Mouse (Mus musculus): ENCODE data around the gene Hras. TPM values are rescaled to one million over a fixed set of nuclear protein-coding genes. Genes with fewer than 3 reads are reported as not detected.

The Hras gene
- total and polyA plus RNA-seq, 3 experiments, result 149 to 183 TPM; not detected in 1

DNA sequence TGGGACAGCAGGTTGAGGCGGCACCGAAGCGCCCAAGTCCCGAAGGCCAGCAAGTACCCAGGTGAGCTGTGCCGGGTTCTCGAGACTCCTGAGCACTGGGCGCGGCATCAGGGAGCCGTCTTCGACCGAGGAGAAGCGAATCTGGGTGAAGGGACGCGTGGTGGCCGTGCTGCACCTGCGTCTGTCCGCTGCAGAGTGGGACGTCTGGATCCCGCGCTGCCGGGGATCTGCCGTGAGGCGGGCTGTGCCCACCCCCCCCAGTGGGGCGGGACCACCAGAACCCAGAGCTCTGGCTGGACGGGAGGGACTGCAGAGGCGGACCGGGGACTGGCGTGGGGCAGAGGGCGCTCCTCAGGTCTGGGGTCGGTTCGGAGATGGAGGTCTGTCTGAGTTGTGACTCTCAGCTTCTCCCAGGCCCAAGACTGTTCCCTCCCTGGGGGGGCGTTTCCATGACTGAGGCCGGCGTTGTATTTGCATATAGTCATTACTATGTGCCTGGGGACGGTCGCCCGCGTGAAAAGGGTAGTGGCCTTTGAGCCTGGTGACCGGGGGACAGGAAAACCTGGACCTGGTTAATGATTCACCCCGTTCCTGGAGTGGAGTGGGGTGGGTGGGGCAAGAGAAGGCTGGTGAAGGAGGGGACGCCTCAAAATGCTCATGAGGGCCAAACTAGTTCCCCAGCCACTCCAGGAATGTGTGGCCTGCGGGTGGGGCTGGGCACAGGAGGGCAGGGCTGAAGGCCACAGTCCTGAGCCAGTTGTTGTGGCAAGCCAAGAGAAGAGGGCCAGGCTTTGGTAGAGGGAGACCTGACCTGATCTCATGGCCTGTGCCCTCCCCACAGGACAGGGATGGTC lies 22.3 kb upstream of the Hras start (continued):
- TF ChIP-seq EP300 (IDR thresholded peaks at IDR 0.05; ENCODE audit: low read depth in 1 of 2, low read length in 2 of 2), result no peak
- TF ChIP-seq E2F4 (IDR thresholded peaks at IDR 0.05; ENCODE audit: borderline replicate concordance, low read depth, low read length), result no peak
- peak in 1 of 2 experiments; percentile 73; a peak in 2 of 4 replicates for TF ChIP-seq POLR2A (IDR thresholded peaks at IDR 0.05; ENCODE audit: control insufficient read depth in 1 of 2, insufficient read depth in 1 of 2, low read depth in 1 of 2, low read length in 2 of 2, poor library complexity in 1 of 2)
- no peak for TF ChIP-seq TAL1 (IDR thresholded peaks at IDR 0.05; ENCODE audit: low read length)
- peak; percentile 31; the same call in 1 of the 2 replicates for TF ChIP-seq SIN3A (IDR thresholded peaks at IDR 0.05; ENCODE audit: low read length)
- no peak for TF ChIP-seq UBTF (IDR thresholded peaks at IDR 0.05; ENCODE audit: borderline replicate concordance, insufficient read depth, low read depth, low read length)
- TF ChIP-seq RCOR1 (IDR thresholded peaks at IDR 0.05; ENCODE audit: low read depth, low read length), result no peak
- TF ChIP-seq TCF12 (IDR thresholded peaks at IDR 0.05; ENCODE audit: low read depth, low read length), result no peak; the same call in 1 of the 2 replicates

DNA sequence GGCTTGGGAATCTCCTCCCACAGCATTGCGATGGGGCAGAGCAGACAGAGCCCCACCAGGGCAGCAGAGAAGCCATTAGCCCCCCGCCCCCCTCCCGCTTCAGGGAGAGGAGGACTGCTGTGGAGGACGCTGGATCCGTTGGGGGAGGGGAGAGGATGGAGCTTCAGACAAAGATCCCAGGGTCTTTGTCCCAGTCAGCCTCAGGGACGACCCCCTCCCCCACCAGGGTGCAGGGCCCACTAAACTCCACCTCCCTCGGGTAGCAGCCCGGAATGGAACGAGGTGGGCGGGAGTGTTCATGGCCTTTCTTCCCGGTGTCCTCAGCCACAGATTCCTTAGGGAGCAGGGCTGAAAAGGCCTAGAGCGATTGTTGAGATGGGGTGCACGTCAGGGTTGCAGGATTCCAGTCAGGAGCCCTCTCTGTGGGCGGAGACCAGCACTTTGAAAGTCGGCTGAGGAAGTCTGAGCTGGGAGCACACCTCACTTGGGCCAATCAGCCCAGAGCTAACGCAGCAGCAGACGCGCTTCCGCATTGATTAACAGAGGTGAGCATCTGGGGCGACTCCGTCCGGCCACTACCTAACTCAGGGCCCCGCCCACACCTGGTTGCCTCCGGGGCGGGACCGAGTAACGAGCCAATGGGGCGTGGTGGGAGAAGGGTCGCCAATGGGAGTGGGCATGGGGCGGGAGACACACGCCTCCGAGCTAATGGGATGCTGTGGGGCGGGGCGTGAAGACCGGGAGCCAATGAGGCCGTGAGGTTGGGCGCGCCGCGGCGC lies 21.5 kb upstream of the Hras start, which contains the start of gene Rassf7:
Gene Rassf7, plus strand, starts transcription at position 760 of the 779 bp plus-strand sequence.
- peaks cover 0 to 1% of the 10 kb centered on the region in 2 experiments; a peak in 1 of 4 replicates for H3K27me3 ChIP-seq (ENCODE audit: control insufficient read depth in 1 of 2, insufficient read depth in 2 of 2, low read length in 2 of 2)
- H3K27ac ChIP-seq (ENCODE audit: control insufficient read depth, low read depth, low read length), result 0 out of 2 replicates have a peak within 1 kb of the TSS, but pooled peaks have one; percentile 22
- H3K4me1 ChIP-seq (ENCODE audit: control insufficient read depth in 1 of 2, insufficient read depth in 2 of 2, low read length in 2 of 2), result peaks cover 0 to 10% of the 10 kb centered on the region in 2 experiments; a peak in 2 of 4 replicates
- H3K36me3 ChIP-seq (ENCODE audit: control insufficient read depth in 1 of 2, insufficient read depth in 2 of 2, low read length in 2 of 2), result no peaks in the 10 kb centered on the region; a peak in 1 of 4 replicates
- H3K79me2 ChIP-seq (ENCODE audit: control insufficient read depth, insufficient read depth, low read length, poor library complexity), result no peaks in the 10 kb centered on the region; the same call in 1 of the 2 replicates
- H3K4me3 ChIP-seq (ENCODE audit: control insufficient read depth in 1 of 2, insufficient read depth in 1 of 2, low read depth in 2 of 2, low read length in 2 of 2), result peak within 1 kb of the TSS; percentile 83 to 84
- peak; percentile 98 for DNase-seq (ENCODE audit: low read depth, low spot score)
- H3K9ac ChIP-seq (ENCODE audit: control insufficient read depth, low read depth, low read length, poor library complexity, severe bottlenecking), result peak within 1 kb of the TSS; percentile 78
- no peaks in the 10 kb centered on the region for H3K9me3 ChIP-seq (replicated peaks; ENCODE audit: insufficient read depth, low read length)
- peak; percentile 64 for TF ChIP-seq NELFE (IDR thresholded peaks at IDR 0.05; ENCODE audit: low read depth, low read length)
- TF ChIP-seq ZMIZ1 (IDR thresholded peaks at IDR 0.05; ENCODE audit: low read depth, low read length), result no peak; the same call in 1 of the 2 replicates
- no peak for TF ChIP-seq MEF2A (IDR thresholded peaks at IDR 0.05; ENCODE audit: extremely low read depth, insufficient replicate concordance, low read depth, low read length, poor library complexity, severe bottlenecking)
- no peak for TF ChIP-seq KAT2A (conservative IDR thresholded peaks at IDR 0.05; ENCODE audit: low read depth, low read length)
- no peak for TF ChIP-seq JUND (IDR thresholded peaks at IDR 0.05; ENCODE audit: low read depth, low read length)
- TF ChIP-seq ZC3H11A (IDR thresholded peaks at IDR 0.05; ENCODE audit: low read depth, low read length), result no peak
- no peak for TF ChIP-seq CTCF (IDR thresholded peaks at IDR 0.05 in 2 of 3, conservative IDR thresholded peaks at IDR 0.05 in 1 of 3; ENCODE audit: control insufficient read depth in 1 of 3, insufficient read depth in 1 of 3, low read depth in 2 of 3, low read length in 3 of 3, poor library complexity in 1 of 3, severe bottlenecking in 1 of 3)
- TF ChIP-seq CHD2 (IDR thresholded peaks at IDR 0.05; ENCODE audit: low read length), result peak; percentile 58
- no peak for TF ChIP-seq MAZ (IDR thresholded peaks at IDR 0.05; ENCODE audit: low read depth, low read length)
- TF ChIP-seq RAD21 (IDR thresholded peaks at IDR 0.05; ENCODE audit: low read depth, low read length), result no peak
- TF ChIP-seq USF2 (IDR thresholded peaks at IDR 0.05; ENCODE audit: borderline replicate concordance in 1 of 2, insufficient read depth in 1 of 2, low read depth in 1 of 2, low read length in 2 of 2), result no peak
- TF ChIP-seq MYC (IDR thresholded peaks at IDR 0.05; ENCODE audit: low read depth, low read length), result no peak
- no peak for TF ChIP-seq CHD1 (IDR thresholded peaks at IDR 0.05; ENCODE audit: low read depth, low read length)
- no peak for TF ChIP-seq GATA1 (IDR thresholded peaks at IDR 0.05; ENCODE audit: low read depth, low read length)
- peak; percentile 28; the same call in 1 of the 2 replicates for TF ChIP-seq TCF12 (IDR thresholded peaks at IDR 0.05; ENCODE audit: low read depth, low read length)
- TF ChIP-seq MAX (IDR thresholded peaks at IDR 0.05; ENCODE audit: low read length), result no peak; the same call in 1 of the 2 replicates
- 0 out of 2 replicates have a peak, but pooled peaks have one; percentile 5 for TF ChIP-seq NRF1 (IDR thresholded peaks at IDR 0.05; ENCODE audit: insufficient read depth, low read depth, low read length, poor library complexity, severe bottlenecking)
- TF ChIP-seq SIN3A (IDR thresholded peaks at IDR 0.05; ENCODE audit: low read length), result peak; percentile 50; the same call in 1 of the 2 replicates
- TF ChIP-seq EP300 (IDR thresholded peaks at IDR 0.05; ENCODE audit: low read depth in 1 of 2, low read length in 2 of 2), result peak; percentile 14 to 23; a peak in 1 of 4 replicates
- no peak for TF ChIP-seq BHLHE40 (IDR thresholded peaks at IDR 0.05; ENCODE audit: borderline replicate concordance, low read depth, low read length)
- TF ChIP-seq MYB (IDR thresholded peaks at IDR 0.05; ENCODE audit: low read depth, low read length), result no peak
- TF ChIP-seq ETS1 (IDR thresholded peaks at IDR 0.05; ENCODE audit: low read depth, low read length), result no peak
- TF ChIP-seq SMC3 (IDR thresholded peaks at IDR 0.05; ENCODE audit: low read depth, low read length), result no peak
- TF ChIP-seq ELF1 (IDR thresholded peaks at IDR 0.05; ENCODE audit: low read depth, low read length), result peak; percentile 80
- TF ChIP-seq GABPA (IDR thresholded peaks at IDR 0.05; ENCODE audit: low read depth, low read length), result no peak

All from MEL (cell line).